Mouse (Mus musculus) liver, embryonic 14.5 days (tissue): ENCODE measurements at regions not wholly inside any gene's neighbourhood (a gene's known extent, or its start where the extent isn't known, plus 50 kb on each side); places are given as distances from the start of the nearest gene placed in this dataset.

Experiments used
- CTCF ChIP-seq: IDR thresholded peaks from 2 replicates; pipeline ENCODE4 v1.5.1; 2016; ENCODE audit warnings: antibody characterized with exemption, low read depth, control low read depth
- EP300 ChIP-seq: IDR thresholded peaks from 2 replicates; pipeline ENCODE4 v1.6.1; 2016; ENCODE audit warnings: antibody characterized with exemption, low read depth

GRCm38 (mm10) chr14:98626476-98626875 lies 367.6 kb downstream of the Rpl36a-ps1 start:
- no peak for TF ChIP-seq CTCF
- TF ChIP-seq EP300 = no peak
